Mouse (Mus musculus): ENCODE results near the gene Pam16.
A peak's percentile ranks its signal among the peaks of the same experiment; 100 is the strongest.
"Not testable (repeated sequence)": the region's sequence is repeated elsewhere in the genome, so short reads cannot be mapped to it uniquely, and the experiment has no call there.

Gene Pam16

GRCm38 (mm10) chr16:4592909-4593875 lies 31.6 kb downstream of the Pam16 start:
- DNase-seq (ENCODE audit: low spot score) = peak; percentile 69

GRCm38 (mm10) chr16:4590236-4590635 lies 34.6 kb downstream of the Pam16 start:
- no peak for DNase-seq (ENCODE audit: low spot score)

GRCm38 (mm10) chr16:4587516-4588210 lies 37.1 kb downstream of the Pam16 start:
- DNase-seq (ENCODE audit: low spot score) = peak; percentile 32

GRCm38 (mm10) chr16:4586531-4587123 lies 38.2 kb downstream of the Pam16 start:
- DNase-seq (ENCODE audit: low spot score) = peak; percentile 98

GRCm38 (mm10) chr16:4585642-4586530 lies 38.9 kb downstream of the Pam16 start:
- DNase-seq (ENCODE audit: low spot score) = no peak

- no peak for DNase-seq (ENCODE audit: low spot score)
Observed at GRCm38 (mm10) chr16:4584438-4584837, 40.4 kb downstream of the Pam16 start.

- DNase-seq (ENCODE audit: low spot score) = no peak
Observed at GRCm38 (mm10) chr16:4583807-4584206, 41.0 kb downstream of the Pam16 start.

- not testable (repeated sequence) for DNase-seq (ENCODE audit: low spot score)
Observed at GRCm38 (mm10) chr16:4581179-4581578, 43.6 kb downstream of the Pam16 start.

- no peak for DNase-seq (ENCODE audit: low spot score)
Observed at GRCm38 (mm10) chr16:4578630-4579029, 46.2 kb downstream of the Pam16 start.

- DNase-seq (ENCODE audit: low spot score) = no peak
Observed at GRCm38 (mm10) chr16:4576873-4577272, 47.9 kb downstream of the Pam16 start.

GRCm38 (mm10) chr16:4576038-4576437 lies 48.8 kb downstream of the Pam16 start:
- DNase-seq (ENCODE audit: low spot score) = no peak

GRCm38 (mm10) chr16:4570737-4571136 lies 54.1 kb downstream of the Pam16 start:
- DNase-seq (ENCODE audit: low spot score) = no peak

GRCm38 (mm10) chr16:4567912-4568311 lies 56.9 kb downstream of the Pam16 start:
- DNase-seq (ENCODE audit: low spot score) = peak; percentile 85

Measured in MN1 (cell line).